Mouse (Mus musculus) liver, adult 2 months (tissue): ENCODE measurements around the gene Cpa1.

Experiments
- CTCF ChIP-seq: fragments of 200-500 bp; IDR thresholded peaks from 2 replicates; pipeline ENCODE4 v1.5.1; 2011; ENCODE audit warnings: low read depth, low read length, control low read depth
- POLR2A ChIP-seq: fragments of 200-500 bp; IDR thresholded peaks from 2 replicates; pipeline ENCODE4 v1.6.1; 2011; ENCODE audit warnings: low read length, control low read depth; ENCODE audit not compliant: insufficient read depth; ENCODE audit errors: extremely low read depth

- TF ChIP-seq POLR2A (no peak), CTCF (no peak)
Measured at GRCm38 (mm10) chr6:30605672-30606071, 33.3 kb upstream of the Cpa1 start.
